Mouse (Mus musculus) forebrain, embryonic 11.5 days (tissue): ENCODE measurements around the gene Atp1a4. TPM values are rescaled to one million over a fixed set of nuclear protein-coding genes. Genes with fewer than 3 reads are reported as not detected.

Experiments
- ATAC-seq: fragments of 200-750 bp; cut with Nextera tagmentation; replicated peaks from 2 replicates; pipeline ENCODE4 v1.8.0; 2017; ENCODE audit warnings: moderate TSS enrichment; ENCODE audit not compliant: low FRiP score
- DNase-seq: peaks from one replicate; pipeline ENCODE4 v3.0.0-alpha.2; 2017; ENCODE audit warnings: low spot score
- H3K27ac ChIP-seq: fragments of 300-500 bp; sonication (generic); 2 replicates; pipeline ENCODE4 v1.5.1; 2014; ENCODE audit warnings: low read depth, low read length
- H3K27me3 ChIP-seq: fragments of 300-500 bp; sonication (generic); 2 replicates; pipeline ENCODE4 v1.6.1; 2014; ENCODE audit warnings: mild to moderate bottlenecking, low read length, mixed read lengths; ENCODE audit not compliant: control insufficient read depth, insufficient read depth
- H3K36me3 ChIP-seq: fragments of 300-500 bp; sonication (generic); 2 replicates; pipeline ENCODE4 v1.6.1; 2014; ENCODE audit warnings: mild to moderate bottlenecking, low read length, moderate library complexity, mixed read lengths; ENCODE audit not compliant: control insufficient read depth, insufficient read depth
- H3K4me1 ChIP-seq: fragments of 300-500 bp; sonication (generic); replicated peaks from 2 replicates; pipeline ENCODE4 v1.6.1; 2014; ENCODE audit warnings: low read length, mixed read lengths; ENCODE audit not compliant: control insufficient read depth, insufficient read depth
- H3K4me2 ChIP-seq: fragments of 300-500 bp; sonication (generic); 2 replicates; pipeline ENCODE4 v1.6.1; 2014; ENCODE audit warnings: low read depth, mild to moderate bottlenecking, low read length, moderate library complexity, mixed read lengths; ENCODE audit not compliant: severe bottlenecking
- H3K4me3 ChIP-seq: fragments of 300-500 bp; sonication (generic); 2 replicates; pipeline ENCODE4 v1.5.1; 2014; ENCODE audit warnings: low read depth, low read length
- H3K9ac ChIP-seq: fragments of 300-500 bp; sonication (generic); 2 replicates; pipeline ENCODE4 v1.6.1; 2014; ENCODE audit warnings: low read length
- H3K9me3 ChIP-seq: fragments of 300-500 bp; sonication (generic); 2 replicates; pipeline ENCODE4 v1.6.1; 2016; ENCODE audit warnings: low read length, mixed read lengths; ENCODE audit not compliant: control insufficient read depth
- WGBS: fragments of 180-500 bp; shearing (Covaris S2); extraction: QIAGEN DNeasy Blood & Tissue Kit; methylation state at CpG from one replicate; pipeline ENCODE4 v1.1.7; 2014; 5-methylcytosine and 5-hydroxymethylcytosine counted together
- polyA plus RNA-seq: library from polyadenylated mRNA; unstranded; fragments of >200 nt; fragmentation: Nextera tagmentation; extraction: Ambion mirVana; gene quantifications from 2 replicates; pipeline ENCODE4 v1.2.1, GENCODE M21; 2014

Atp1a4 gene
- polyA plus RNA-seq, 1 experiment from 2014 or later = not detected

DNA sequence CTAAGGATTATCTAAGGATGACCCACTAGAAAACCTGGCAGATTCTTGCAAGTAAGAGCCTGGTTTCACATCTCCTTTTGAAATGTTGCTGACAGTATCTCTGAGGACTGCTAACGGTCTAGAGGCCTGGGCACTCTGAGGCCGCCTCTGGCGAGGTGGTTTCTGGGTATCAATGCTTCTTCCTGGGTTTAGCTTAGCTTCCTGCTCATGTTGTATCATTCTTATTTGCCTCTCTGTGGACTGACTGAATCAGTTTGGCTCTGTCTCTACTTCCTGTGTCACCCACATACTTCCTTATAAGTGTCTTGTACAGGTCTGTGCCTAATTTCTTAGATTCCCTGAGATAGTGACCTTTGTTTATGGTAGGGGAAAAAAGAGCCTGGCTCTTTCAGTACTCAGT lies 19.0 kb upstream of the Atp1a4 start:
- Histone ChIP-seq H3K27ac (no peak overlapping the region), H3K4me2 (no peak overlapping the region), H3K36me3 (no peaks in the 10 kb centered on the region), H3K4me1 (no peaks in the 10 kb centered on the region), H3K9ac (no peak overlapping the region), H3K9me3 (no peaks in the 10 kb centered on the region), H3K4me3 (no peak overlapping the region), H3K27me3 (no peaks in the 10 kb centered on the region)
- DNase-seq (no peak), ATAC-seq (no peak)
- WGBS = 86% methylated on average over 3 of the region's 3 CpGs

DNA sequence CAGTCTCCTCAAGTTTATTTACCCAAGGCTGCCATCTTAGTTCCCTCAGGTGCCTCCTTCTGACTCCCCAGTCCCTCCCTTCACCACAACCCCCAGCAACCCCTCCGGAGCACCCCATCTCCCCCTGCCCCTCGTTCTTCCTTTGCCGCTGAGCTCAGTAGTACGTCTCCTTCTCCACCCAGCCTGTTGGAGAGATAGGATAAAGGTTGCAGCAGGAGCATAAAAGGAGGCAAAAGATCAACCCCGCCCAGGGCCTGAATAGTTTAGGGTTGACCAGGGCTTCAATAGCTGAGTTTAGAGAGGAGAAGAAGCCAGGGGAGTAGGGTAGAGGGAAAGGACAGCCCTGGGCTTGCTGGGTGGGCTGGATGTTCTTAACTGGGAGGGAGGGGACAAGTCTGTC lies 16.3 kb upstream of the Atp1a4 start:
- Histone ChIP-seq H3K4me3 (no peak overlapping the region), H3K9ac (no peak overlapping the region), H3K27me3 (no peaks in the 10 kb centered on the region), H3K4me1 (peaks cover 5% of the 10 kb centered on the region), H3K27ac (no peak overlapping the region), H3K4me2 (no peak overlapping the region), H3K36me3 (no peaks in the 10 kb centered on the region), H3K9me3 (no peaks in the 10 kb centered on the region)
- WGBS = 81% methylated on average over 5 of the region's 5 CpGs
- DNase-seq (no peak), ATAC-seq (no peak)

DNA sequence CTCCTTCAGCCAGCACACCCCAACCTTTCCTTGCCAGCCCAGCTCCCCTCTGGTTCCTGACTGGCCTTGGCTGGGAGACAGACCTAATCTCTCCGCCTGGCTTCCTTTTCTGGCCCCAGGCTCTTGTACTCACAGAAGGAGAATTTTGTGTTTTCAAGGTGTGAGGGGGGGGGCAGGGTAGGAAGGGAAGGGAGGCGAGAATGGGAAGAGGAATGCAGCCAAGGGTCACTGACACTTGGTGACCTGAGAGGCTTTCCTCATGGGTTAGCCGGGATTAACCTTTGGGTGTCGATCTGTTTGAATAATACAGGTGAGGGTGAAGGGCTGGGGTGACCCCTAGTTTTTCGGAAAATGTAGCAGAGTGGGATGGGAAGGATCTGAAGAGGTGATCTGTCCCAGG lies 15.9 kb upstream of the Atp1a4 start:
- H3K4me1 ChIP-seq = peaks cover 5% of the 10 kb centered on the region
- no peak for DNase-seq
- WGBS = 62% methylated on average over 5 of the region's 5 CpGs
- no peaks in the 10 kb centered on the region for H3K27me3 ChIP-seq
- no peak overlapping the region for H3K9ac ChIP-seq
- no peaks in the 10 kb centered on the region for H3K9me3 ChIP-seq
- ATAC-seq = no peak
- no peak overlapping the region for H3K4me2 ChIP-seq
- no peak overlapping the region for H3K4me3 ChIP-seq
- no peaks in the 10 kb centered on the region for H3K36me3 ChIP-seq
- no peak overlapping the region for H3K27ac ChIP-seq

DNA sequence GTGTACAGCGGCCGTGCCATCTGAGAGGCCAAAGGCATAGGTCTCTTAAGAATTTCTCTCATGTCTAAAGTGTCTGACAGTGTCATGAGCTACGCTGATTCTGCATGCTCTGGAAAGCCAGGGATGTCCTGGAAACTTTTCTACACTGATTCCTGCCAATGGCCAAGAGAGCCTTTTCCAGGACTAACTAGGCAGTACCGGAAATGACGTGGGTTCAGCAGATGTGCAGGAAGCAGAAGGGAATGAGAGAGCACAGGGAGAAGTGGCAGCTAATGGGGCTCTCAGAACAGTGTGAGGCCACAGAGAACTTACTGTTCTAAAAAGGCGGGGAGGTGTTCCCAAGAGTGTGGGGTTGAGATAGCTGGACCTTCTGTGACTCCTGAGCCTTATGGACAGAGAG lies 15.2 kb upstream of the Atp1a4 start:
- H3K9ac ChIP-seq = no peak overlapping the region
- WGBS = 91% methylated on average over 6 of the region's 6 CpGs
- no peak for DNase-seq
- no peak for ATAC-seq
- H3K27ac ChIP-seq = no peak overlapping the region
- H3K36me3 ChIP-seq = no peaks in the 10 kb centered on the region
- H3K9me3 ChIP-seq = no peaks in the 10 kb centered on the region
- peaks cover 5% of the 10 kb centered on the region for H3K4me1 ChIP-seq
- H3K27me3 ChIP-seq = no peaks in the 10 kb centered on the region
- H3K4me3 ChIP-seq = no peak overlapping the region
- no peak overlapping the region for H3K4me2 ChIP-seq

DNA sequence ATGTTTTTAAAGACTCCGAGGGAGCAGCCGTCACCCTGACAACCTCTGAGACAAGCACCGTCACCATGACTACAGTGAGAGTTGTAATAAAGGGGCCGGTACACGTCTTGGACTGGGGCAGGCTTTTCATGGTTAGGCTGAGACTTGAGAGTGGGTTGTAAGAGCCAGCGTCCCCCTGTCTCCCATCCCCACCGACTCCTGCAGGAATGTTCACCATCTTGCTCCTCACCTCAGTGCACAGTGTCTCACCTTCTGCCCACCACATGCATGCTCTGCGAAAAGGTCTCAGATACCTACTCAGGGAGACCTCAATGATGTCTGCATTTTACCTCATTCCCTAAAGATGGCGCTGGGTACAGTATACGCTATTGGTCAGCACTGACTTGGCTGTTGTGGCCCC lies 13.6 kb upstream of the Atp1a4 start:
- Histone ChIP-seq H3K9ac (no peak overlapping the region), H3K4me2 (peak overlapping the region; percentile 8; the same call in 1 of the 2 replicates), H3K4me3 (no peak overlapping the region), H3K27me3 (no peaks in the 10 kb centered on the region), H3K27ac (no peak overlapping the region), H3K36me3 (no peaks in the 10 kb centered on the region), H3K9me3 (no peaks in the 10 kb centered on the region), H3K4me1 (peaks cover 5% of the 10 kb centered on the region)
- 48% methylated on average over 10 of the region's 10 CpGs for WGBS
- DNase-seq = no peak
- peak; percentile 89 for ATAC-seq

DNA sequence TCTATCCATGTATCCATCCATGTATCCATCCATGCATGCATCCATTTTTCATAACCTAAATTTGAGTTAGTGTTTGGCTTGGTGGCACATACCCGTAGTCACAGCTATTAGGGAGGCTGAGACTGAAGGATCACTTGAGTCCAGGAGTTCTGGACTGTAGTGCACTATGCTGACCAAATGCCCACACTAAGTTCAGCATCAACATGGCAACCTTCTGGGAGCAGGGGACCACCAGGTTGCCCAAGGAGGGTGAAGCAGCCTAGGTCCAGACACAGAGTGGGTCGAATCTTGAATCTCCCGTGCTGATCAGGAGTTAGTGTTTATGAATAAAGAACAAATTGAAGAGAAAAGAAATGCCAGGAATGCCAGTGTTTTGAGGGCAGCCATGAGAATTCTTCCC lies 13.0 kb upstream of the Atp1a4 start:
- Histone ChIP-seq H3K9ac (no peak overlapping the region), H3K27me3 (no peaks in the 10 kb centered on the region), H3K4me1 (peaks cover 5% of the 10 kb centered on the region), H3K4me3 (no peak overlapping the region), H3K4me2 (no peak overlapping the region), H3K27ac (no peak overlapping the region), H3K9me3 (no peaks in the 10 kb centered on the region), H3K36me3 (no peaks in the 10 kb centered on the region)
- ATAC-seq (peak; percentile 47; the same call in 1 of the 2 replicates), DNase-seq (no peak)
- 74% methylated on average over 3 of the region's 3 CpGs for WGBS

DNA sequence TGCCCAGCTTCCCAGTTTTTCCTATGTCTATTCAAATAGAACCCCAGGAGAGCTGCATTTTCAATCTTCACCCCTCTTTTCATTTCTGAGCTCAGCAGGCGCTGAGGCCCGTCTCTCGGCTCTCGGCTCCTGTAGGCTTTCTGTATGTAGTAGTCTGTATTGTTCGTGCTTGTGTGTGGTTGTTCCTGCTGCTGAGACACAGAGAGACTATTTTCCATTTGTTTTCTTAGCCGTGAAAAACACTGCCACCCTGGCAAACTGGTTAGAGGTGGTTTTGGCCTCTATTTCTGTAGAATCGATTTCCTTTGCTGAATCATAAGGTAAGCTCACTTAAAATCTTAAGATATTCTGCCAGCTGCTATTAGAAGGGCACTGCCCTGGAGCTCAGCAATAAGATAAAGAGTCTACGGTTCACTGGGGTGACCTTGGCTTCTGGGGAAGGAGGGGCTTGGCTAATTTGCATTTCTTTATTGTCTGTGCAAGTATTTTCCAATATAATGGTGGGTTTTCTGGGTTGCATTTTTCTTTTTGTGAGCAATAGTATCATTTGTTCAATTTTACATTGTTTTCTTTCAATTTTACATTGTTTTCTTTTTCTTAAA lies 3.4 kb upstream of the Atp1a4 start, which contains the start of gene Igsf8:
Gene Igsf8 (plus strand): TSS at position 165 of the 602 bp plus-strand sequence.
- H3K9ac ChIP-seq = no peak within 1 kb of the TSS
- WGBS = 19% methylated on average over 8 of the region's 8 CpGs

DNA sequence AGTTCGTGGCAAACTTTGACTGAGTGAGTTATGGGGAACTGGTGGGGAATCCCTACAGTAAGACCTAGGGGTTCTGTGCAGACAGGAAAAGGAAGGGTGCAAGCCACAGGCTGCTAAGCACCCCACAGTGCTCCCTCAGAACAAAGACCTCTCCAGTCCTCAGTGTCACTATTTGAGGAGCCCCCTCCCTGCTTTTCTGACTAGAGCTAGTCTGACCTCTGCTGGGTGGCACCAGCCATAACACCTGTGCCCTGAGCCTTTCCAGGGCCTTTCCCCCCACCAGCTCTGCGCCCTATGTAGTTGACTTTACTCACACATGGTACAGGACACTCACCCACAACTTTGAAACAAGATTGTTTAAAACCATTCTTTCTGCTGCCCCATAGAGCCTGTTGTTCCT lies 10.5 kb downstream of the Atp1a4 start:
- H3K27me3 ChIP-seq = no peaks in the 10 kb centered on the region; the same call in 1 of the 2 replicates
- ATAC-seq (peak; percentile 74), DNase-seq (peak; percentile 69)
- H3K36me3 ChIP-seq = no peaks in the 10 kb centered on the region
- H3K9ac ChIP-seq = no peak overlapping the region
- H3K4me3 ChIP-seq = no peak overlapping the region
- peaks cover 4% of the 10 kb centered on the region; the same call in 1 of the 2 replicates for H3K4me1 ChIP-seq
- H3K4me2 ChIP-seq = no peak overlapping the region
- H3K27ac ChIP-seq = no peak overlapping the region
- 61% methylated on average over 2 of the region's 2 CpGs for WGBS
- no peaks in the 10 kb centered on the region for H3K9me3 ChIP-seq

More for the DNA sequence above, 3.4 kb upstream of the Atp1a4 start, which contains the start of gene Igsf8:
- Histone ChIP-seq H3K4me1 (no peaks in the 10 kb centered on the region), H3K4me3 (no peak within 1 kb of the TSS), H3K27ac (peak within 1 kb of the TSS; percentile 79), H3K27me3 (no peaks in the 10 kb centered on the region), H3K9me3 (peaks cover 3% of the 10 kb centered on the region; the same call in 1 of the 2 replicates), H3K4me2 (peak within 1 kb of the TSS; percentile 11; the same call in 1 of the 2 replicates), H3K36me3 (no peaks in the 10 kb centered on the region)
- DNase-seq (no peak), ATAC-seq (peak; percentile 78)

DNA sequence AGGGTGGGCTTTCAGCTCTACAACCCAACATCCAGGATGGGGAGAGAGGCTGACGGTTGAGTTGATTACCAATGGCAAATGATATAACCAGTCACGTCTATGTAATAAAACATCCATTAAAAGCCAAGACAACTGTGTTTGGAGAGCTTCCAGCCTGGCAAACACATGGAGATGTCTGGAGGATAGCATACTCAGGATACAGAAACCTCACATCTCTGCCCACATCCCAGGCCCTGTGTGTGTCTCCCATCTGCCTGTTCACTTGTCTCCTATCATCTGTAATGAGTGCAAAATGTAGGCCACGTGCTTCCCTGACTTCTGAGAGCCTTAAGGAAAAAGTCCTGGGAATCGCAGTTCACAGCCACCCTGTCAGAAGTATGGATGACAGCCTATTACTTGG lies 11.0 kb downstream of the Atp1a4 start:
- 76% methylated on average over 4 of the region's 4 CpGs for WGBS
- no peak overlapping the region for H3K4me2 ChIP-seq
- no peak overlapping the region for H3K27ac ChIP-seq
- no peak overlapping the region for H3K4me3 ChIP-seq
- no peak overlapping the region for H3K9ac ChIP-seq
- DNase-seq = no peak
- H3K27me3 ChIP-seq = no peaks in the 10 kb centered on the region; the same call in 1 of the 2 replicates
- peaks cover 6% of the 10 kb centered on the region; the same call in 1 of the 2 replicates for H3K4me1 ChIP-seq
- no peaks in the 10 kb centered on the region for H3K9me3 ChIP-seq
- no peak for ATAC-seq
- H3K36me3 ChIP-seq = no peaks in the 10 kb centered on the region
